Mouse (Mus musculus) ES-E14 (cell line): ENCODE measurements at regions not wholly inside any gene's neighbourhood (a gene's known extent, or its start where the extent isn't known, plus 50 kb on each side); places are given as distances from the start of the nearest gene placed in this dataset.

Experiments used
- DNase-seq: peaks from one replicate; pipeline ENCODE4 v3.0.0-alpha.2; 2013; ENCODE audit warnings: low read depth, low spot score
- H3K27ac ChIP-seq: 2 replicates; pipeline ENCODE4 v1.5.1; 2012; ENCODE audit warnings: low read depth, mild to moderate bottlenecking, low read length, moderate library complexity, mixed read lengths; ENCODE audit not compliant: poor library complexity, insufficient read depth, severe bottlenecking
- H3K36me3 ChIP-seq: 2 replicates; pipeline ENCODE4 v1.6.1; 2012; ENCODE audit warnings: mild to moderate bottlenecking, low read length, moderate library complexity, mixed read lengths; ENCODE audit not compliant: control insufficient read depth, poor library complexity, insufficient read depth, severe bottlenecking
- H3K4me1 ChIP-seq, 2 experiments: fragments of 150-350 bp in 1 of 2; sonication (generic) in 1 of 2; 2 replicates each; pipeline ENCODE4 v1.6.1; 2012; ENCODE audit warnings: low read length in 2 of 2, mild to moderate bottlenecking in 1 of 2, mixed read lengths in 1 of 2; ENCODE audit not compliant: control insufficient read depth in 2 of 2, insufficient read depth in 2 of 2, poor library complexity in 1 of 2
- H3K4me3 ChIP-seq, 2 experiments: fragments of 150-350 bp in 1 of 2; sonication (generic) in 1 of 2; 2 replicates each; pipeline ENCODE4 v1.5.1; 2012; ENCODE audit warnings: low read length in 2 of 2, low read depth in 1 of 2, mild to moderate bottlenecking in 1 of 2, mixed read lengths in 1 of 2; ENCODE audit not compliant: insufficient read depth in 1 of 2, poor library complexity in 1 of 2, severe bottlenecking in 1 of 2
- H3K9ac ChIP-seq: 2 replicates; pipeline ENCODE4 v1.6.1; 2012; ENCODE audit warnings: low read depth, mild to moderate bottlenecking, low read length, mixed read lengths; ENCODE audit not compliant: poor library complexity, insufficient read depth, severe bottlenecking
- H3K9me3 ChIP-seq: fragments of 150-350 bp; sonication (generic); 2 replicates; pipeline ENCODE4 v1.6.1; 2012; ENCODE audit warnings: low read depth, mild to moderate bottlenecking, low read length; ENCODE audit not compliant: control insufficient read depth, insufficient read depth
- CHD2 ChIP-seq: IDR thresholded peaks from 2 replicates; pipeline ENCODE4 v1.6.1; 2014; ENCODE audit warnings: mild to moderate bottlenecking, low read depth, low read length, inconsistent platforms
- HCFC1 ChIP-seq: IDR thresholded peaks from 2 replicates; pipeline ENCODE4 v1.6.1; 2012; ENCODE audit warnings: low read length, inconsistent platforms, borderline replicate concordance; ENCODE audit not compliant: insufficient read depth
- MAFK ChIP-seq: IDR thresholded peaks from 2 replicates; pipeline ENCODE4 v1.6.1; 2014; ENCODE audit warnings: mild to moderate bottlenecking, low read depth, low read length, inconsistent platforms; ENCODE audit not compliant: insufficient read depth
- ZC3H11A ChIP-seq: IDR thresholded peaks from 2 replicates; pipeline ENCODE4 v1.6.1; 2012; ENCODE audit warnings: low read depth, mild to moderate bottlenecking, inconsistent platforms, low read length, borderline replicate concordance
- ZNF384 ChIP-seq: IDR thresholded peaks from 2 replicates; pipeline ENCODE4 v1.6.1; 2012; ENCODE audit warnings: low read depth, low read length, inconsistent platforms
- in situ Hi-C, 2 experiments: fragments of 600-800 bp; cut with MboI; formaldehyde crosslinking; loops; one replicate each; pipeline ENCODE4 v1.15.1; 2025; ENCODE audit warnings: low sequenced_read_pairs in 2 of 2, inconsistent platforms in 1 of 2; ENCODE audit not compliant: unreplicated experiment in 2 of 2

DNA sequence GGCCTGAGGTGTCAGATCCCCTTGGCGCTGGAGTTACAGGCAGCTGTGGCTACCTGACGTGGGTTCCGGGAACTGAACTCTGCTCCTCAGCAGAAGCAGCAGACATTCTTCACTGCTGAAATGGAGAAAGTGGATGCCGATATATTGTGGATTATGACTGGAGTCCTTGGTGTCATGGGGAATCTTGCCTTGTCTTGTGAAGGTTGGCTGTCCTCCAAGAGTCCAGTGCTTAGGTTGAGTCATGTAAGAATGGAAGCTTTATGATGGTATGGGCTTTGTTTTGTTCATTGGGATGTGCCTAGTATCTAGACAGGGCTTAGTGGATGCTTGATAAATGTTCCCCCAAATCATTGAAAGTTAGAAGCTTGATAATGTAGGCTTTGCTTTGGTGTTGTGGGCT is 205.2 kb upstream of the Pgrmc2 start:
- TF ChIP-seq CHD2 (no peak), HCFC1 (no peak), ZNF384 (no peak), ZC3H11A (no peak), MAFK (no peak)
- no peaks in the 10 kb centered on the region for H3K4me1 ChIP-seq
- in situ Hi-C loops, result no loop called here
- H3K4me3 ChIP-seq, result no peak overlapping the region
- H3K27ac ChIP-seq, result no peak overlapping the region
- DNase-seq, result no peak
- H3K9me3 ChIP-seq, result no peaks in the 10 kb centered on the region
- H3K9ac ChIP-seq, result no peak overlapping the region
- H3K36me3 ChIP-seq, result no peaks in the 10 kb centered on the region

DNA sequence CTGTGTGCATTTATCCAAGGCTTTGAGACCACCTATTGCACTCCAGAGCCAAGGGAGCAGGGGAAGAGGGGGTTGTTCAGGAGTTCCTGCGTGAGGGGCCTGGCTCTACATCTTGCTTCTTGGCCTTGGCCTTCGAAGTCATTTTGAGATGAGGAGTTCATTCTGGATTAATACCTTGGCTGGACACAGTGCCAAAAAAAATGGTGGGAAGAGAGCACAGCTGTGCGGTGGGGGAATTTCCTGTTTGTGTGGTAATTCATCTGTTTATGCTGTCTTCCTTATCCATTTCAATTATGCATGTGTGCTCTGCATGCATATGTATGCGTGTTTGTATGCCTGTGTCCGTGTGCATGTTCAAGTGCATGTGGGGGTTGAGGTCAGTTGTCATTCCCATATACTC is 202.5 kb upstream of the Pgrmc2 start:
- no peak overlapping the region for H3K4me3 ChIP-seq
- H3K9ac ChIP-seq, result no peak overlapping the region
- no peak for DNase-seq
- H3K36me3 ChIP-seq, result no peaks in the 10 kb centered on the region
- H3K27ac ChIP-seq, result no peak overlapping the region
- in situ Hi-C loops, result no loop called here
- H3K4me1 ChIP-seq, result no peaks in the 10 kb centered on the region
- H3K9me3 ChIP-seq, result no peaks in the 10 kb centered on the region
- TF ChIP-seq MAFK (no peak), ZC3H11A (no peak), ZNF384 (no peak), HCFC1 (no peak), CHD2 (no peak)

DNA sequence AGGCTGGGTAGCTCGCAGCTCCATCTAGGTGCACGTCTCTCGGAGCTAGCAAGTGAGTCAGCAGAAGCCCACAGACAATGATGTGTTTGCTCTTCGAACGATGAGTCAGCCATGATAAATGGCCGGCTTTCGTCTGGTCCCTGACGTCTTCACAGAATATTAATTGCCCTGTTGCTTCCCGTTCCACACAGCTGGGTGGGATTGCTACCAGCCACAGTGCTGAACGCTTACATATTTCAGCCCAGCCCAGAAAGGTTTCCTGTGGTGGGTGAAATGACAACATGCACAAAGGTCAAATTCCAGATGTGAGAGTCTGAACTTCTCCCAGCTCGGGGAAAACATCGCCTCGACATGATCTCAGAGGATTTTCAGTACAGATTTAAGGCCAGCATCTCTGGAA is 202.1 kb upstream of the Pgrmc2 start:
- Histone ChIP-seq H3K4me3 (no peak overlapping the region), H3K9ac (no peak overlapping the region), H3K36me3 (no peaks in the 10 kb centered on the region), H3K4me1 (no peaks in the 10 kb centered on the region), H3K27ac (no peak overlapping the region), H3K9me3 (no peaks in the 10 kb centered on the region)
- in situ Hi-C loops, result no loop called here
- no peak for DNase-seq
- TF ChIP-seq MAFK, result no peak
- no peak for TF ChIP-seq ZNF384
- TF ChIP-seq CHD2, result no peak
- TF ChIP-seq HCFC1, result no peak
- no peak for TF ChIP-seq ZC3H11A

DNA sequence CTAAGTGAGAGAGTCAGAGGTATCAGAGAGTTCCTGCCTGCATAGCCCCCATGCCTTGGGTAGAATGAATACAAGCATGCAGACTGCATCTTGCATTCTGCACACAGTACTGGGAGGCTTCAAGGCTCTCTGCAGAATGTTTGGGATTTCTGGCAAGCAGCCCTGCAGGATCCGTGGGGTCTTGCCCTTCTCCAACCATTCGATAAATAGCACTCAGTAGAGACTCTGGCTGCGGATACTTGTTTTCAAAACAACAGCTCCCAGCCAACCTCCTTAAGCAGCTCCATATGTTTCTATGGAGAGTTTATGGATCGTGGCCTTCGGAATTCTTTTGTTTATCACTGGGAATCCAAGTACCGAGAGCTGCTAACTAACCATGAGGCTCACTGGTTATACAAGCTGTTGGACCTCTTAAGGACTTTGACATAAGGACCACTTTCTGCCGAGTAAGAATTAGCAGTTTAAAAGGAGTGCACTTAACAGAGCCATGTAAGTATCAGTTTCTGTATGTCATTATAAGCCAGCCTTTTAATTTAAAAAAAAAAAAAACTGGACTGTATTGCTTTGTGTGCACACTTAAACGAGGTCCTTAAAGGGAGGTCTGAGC is 199.7 kb upstream of the Pgrmc2 start:
- no peak overlapping the region for H3K27ac ChIP-seq
- no peak for DNase-seq

DNA sequence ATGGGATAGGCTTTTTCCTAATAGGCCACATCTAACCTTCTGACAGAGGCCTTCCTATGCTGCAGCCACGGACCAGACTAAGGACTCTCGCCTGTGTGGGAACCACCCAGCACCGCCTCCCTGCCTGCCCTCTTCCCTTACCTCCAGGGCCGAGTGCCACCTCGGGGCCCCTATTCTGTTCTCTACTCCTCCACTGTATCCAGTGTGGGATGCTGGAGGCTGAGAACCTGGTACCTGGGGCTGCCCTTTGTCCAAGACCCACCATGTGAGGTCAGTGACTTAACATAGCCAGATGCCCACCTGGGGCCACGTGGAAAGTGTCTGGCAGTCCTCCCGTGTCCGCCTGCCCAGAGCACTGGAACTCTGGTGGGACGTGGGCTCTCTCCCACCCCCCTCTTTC is 193.2 kb upstream of the Pgrmc2 start:
- in situ Hi-C loops, result no loop called here
- Histone ChIP-seq H3K9ac (no peak overlapping the region), H3K27ac (no peak overlapping the region), H3K9me3 (no peaks in the 10 kb centered on the region), H3K4me3 (no peak overlapping the region), H3K4me1 (no peaks in the 10 kb centered on the region), H3K36me3 (no peaks in the 10 kb centered on the region)
- DNase-seq, result no peak
- TF ChIP-seq CHD2, result no peak
- no peak for TF ChIP-seq MAFK
- no peak for TF ChIP-seq ZNF384
- no peak for TF ChIP-seq ZC3H11A
- no peak for TF ChIP-seq HCFC1

More for the DNA sequence above, 199.7 kb upstream of the Pgrmc2 start:
- no peak overlapping the region for H3K9ac ChIP-seq
- no peaks in the 10 kb centered on the region for H3K36me3 ChIP-seq
- no peaks in the 10 kb centered on the region for H3K9me3 ChIP-seq
- TF ChIP-seq MAFK, result no peak
- TF ChIP-seq CHD2, result no peak
- no peak for TF ChIP-seq ZNF384
- H3K4me1 ChIP-seq, result no peaks in the 10 kb centered on the region
- in situ Hi-C loops, result no loop called here
- H3K4me3 ChIP-seq, result no peak overlapping the region
